Mouse (Mus musculus): ENCODE measurements around the gene Pdxp. TPM values are rescaled to one million over a fixed set of nuclear protein-coding genes. Genes with fewer than 3 reads are reported as not detected.
A peak's percentile ranks its signal among the peaks of the same experiment; 100 is the strongest.

Pdxp gene
- polyA plus RNA-seq, 1 experiment from 2014 or later = 7.4 TPM

DNA sequence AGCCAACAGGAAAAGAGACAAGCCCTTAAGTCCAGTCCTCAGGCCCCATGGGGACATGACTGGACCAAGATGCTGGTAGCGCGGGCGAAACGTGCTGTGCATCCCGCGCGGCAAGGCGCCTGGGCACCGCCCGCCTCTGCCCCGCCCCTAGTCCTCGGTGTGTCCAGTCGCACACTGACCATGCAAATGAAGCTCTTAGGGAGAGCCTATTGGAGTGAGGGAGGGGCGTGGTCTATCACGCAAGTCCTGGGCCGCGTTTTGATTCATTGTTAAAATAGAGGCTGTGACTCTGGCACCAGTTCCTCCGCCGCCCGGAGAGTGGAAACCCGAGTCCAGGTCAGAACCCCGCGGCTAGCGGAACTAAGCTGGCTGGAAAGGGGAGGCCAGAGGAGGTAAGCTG, 33.9 kb downstream of the Pdxp start, which contains the start of gene Triobp:
Gene Triobp (plus strand): TSS at position 68 of the 400 bp plus-strand sequence.
- H3K9ac ChIP-seq = peak within 1 kb of the TSS; percentile 45; the same call in 1 of the 2 replicates
- H3K4me1 ChIP-seq (replicated peaks) = peaks cover 25% of the 10 kb centered on the region
- H3K4me2 ChIP-seq = peak within 1 kb of the TSS; percentile 65
- H3K36me3 ChIP-seq = no peaks in the 10 kb centered on the region
- no peak within 1 kb of the TSS for H3K27ac ChIP-seq
- H3K27me3 ChIP-seq = peaks cover 41% of the 10 kb centered on the region
- H3K9me3 ChIP-seq (replicated peaks) = no peaks in the 10 kb centered on the region
- ATAC-seq (ENCODE audit: low read depth) (peak; percentile 88), DNase-seq (peak; percentile 75)
- under 1% methylated on average over 24 of the region's 24 CpGs for WGBS (ENCODE audit: insufficient replicate concordance)
- H3K4me3 ChIP-seq (replicated peaks) = peak within 1 kb of the TSS; percentile 38

DNA sequence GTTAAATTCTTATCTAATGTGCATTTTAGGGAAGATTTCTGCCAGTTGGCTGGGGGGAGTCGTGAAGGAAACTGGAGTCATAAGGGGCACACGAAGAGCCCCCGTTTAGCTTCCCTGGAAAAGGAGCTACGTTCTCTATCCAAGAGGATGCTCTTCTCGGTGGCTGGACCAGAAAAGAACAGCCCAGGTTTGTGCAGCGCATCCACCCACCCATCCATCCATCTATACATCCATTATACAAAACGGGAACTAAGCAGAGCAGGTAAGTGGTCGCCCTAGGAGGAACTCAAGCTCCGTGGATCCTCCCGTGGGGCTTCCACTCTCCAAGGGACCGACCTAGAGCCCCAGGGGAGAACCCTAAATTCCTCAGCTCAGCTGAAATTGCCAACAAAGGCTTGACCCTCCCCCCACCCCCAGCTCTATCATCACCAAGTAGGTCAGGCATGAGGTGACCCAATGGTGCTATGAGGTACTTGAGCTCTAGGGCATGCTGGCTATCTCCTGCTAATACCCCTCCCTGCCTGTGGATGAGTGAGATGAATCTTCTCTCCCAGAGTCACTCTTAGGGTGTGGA, 34.5 kb downstream of the Pdxp start:
- Histone ChIP-seq H3K4me2 (peak overlapping the region; percentile 65), H3K4me1 (replicated peaks) (peaks cover 20% of the 10 kb centered on the region), H3K27me3 (peaks cover 41% of the 10 kb centered on the region), H3K36me3 (no peaks in the 10 kb centered on the region), H3K27ac (no peak overlapping the region), H3K4me3 (replicated peaks) (peak overlapping the region; percentile 38), H3K9ac (peak overlapping the region; percentile 45; the same call in 1 of the 2 replicates), H3K9me3 (replicated peaks) (no peaks in the 10 kb centered on the region)
- WGBS (ENCODE audit: insufficient replicate concordance) = 11% methylated on average over 11 of the region's 11 CpGs
- no peak for DNase-seq
- no peak for ATAC-seq (ENCODE audit: low read depth)

DNA sequence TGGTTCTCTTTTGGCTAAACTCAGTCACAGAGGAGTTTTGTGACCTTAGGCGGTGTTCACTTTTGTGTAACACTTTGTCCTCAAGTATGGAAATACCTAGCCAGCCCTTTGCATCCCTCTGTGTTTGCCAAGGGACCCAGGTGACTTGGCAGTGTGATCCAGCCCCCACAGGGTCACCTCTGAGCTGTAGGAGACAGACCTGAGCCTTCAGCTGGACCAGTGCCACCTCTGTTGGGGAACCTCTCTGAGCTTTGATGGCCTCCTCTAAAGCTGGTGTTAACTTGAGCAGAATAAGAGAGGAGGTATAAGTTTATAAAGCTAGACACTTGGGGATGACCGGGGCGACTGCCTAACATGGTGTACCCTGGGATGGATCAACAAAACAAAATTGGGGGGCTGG, 35.2 kb downstream of the Pdxp start:
- ATAC-seq (ENCODE audit: low read depth) = no peak
- Histone ChIP-seq H3K9ac (no peak overlapping the region), H3K4me2 (no peak overlapping the region), H3K36me3 (no peaks in the 10 kb centered on the region), H3K4me3 (replicated peaks) (no peak overlapping the region), H3K4me1 (replicated peaks) (peaks cover 20% of the 10 kb centered on the region), H3K27me3 (peaks cover 41% of the 10 kb centered on the region), H3K27ac (no peak overlapping the region), H3K9me3 (replicated peaks) (no peaks in the 10 kb centered on the region)
- WGBS (ENCODE audit: insufficient replicate concordance) = 87% methylated on average over 3 of the region's 3 CpGs
- no peak for DNase-seq

DNA sequence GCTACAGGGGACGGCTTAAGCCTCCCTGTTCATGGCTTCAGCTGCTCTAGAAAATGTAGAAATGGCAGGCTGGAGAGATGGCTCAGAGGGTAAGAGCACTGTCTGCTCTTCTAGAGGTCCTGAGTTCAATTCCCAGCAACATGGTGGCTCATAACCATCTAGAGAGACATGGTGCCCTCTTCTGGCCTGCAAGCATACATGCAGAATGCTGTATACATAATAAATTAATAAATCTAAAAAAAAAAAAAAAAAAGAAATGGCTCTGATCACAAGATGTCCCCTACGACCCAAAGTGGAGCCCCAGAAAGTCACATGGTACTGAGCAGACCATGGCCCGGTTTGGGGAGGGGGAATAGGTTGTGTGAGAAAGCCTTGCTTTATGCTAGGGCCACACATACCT, 41.9 kb downstream of the Pdxp start:
- 44% methylated on average over 3 of the region's 3 CpGs for WGBS (ENCODE audit: insufficient replicate concordance)
- Histone ChIP-seq H3K4me1 (replicated peaks) (no peaks in the 10 kb centered on the region), H3K9ac (no peak overlapping the region), H3K27ac (no peak overlapping the region), H3K9me3 (replicated peaks) (no peaks in the 10 kb centered on the region), H3K27me3 (0 out of 2 replicates have a peak, but pooled peaks cover 3% of the 10 kb centered on the region), H3K4me3 (replicated peaks) (no peak overlapping the region), H3K36me3 (no peaks in the 10 kb centered on the region), H3K4me2 (no peak overlapping the region)
- no peak for ATAC-seq (ENCODE audit: low read depth)
- DNase-seq = no peak

DNA sequence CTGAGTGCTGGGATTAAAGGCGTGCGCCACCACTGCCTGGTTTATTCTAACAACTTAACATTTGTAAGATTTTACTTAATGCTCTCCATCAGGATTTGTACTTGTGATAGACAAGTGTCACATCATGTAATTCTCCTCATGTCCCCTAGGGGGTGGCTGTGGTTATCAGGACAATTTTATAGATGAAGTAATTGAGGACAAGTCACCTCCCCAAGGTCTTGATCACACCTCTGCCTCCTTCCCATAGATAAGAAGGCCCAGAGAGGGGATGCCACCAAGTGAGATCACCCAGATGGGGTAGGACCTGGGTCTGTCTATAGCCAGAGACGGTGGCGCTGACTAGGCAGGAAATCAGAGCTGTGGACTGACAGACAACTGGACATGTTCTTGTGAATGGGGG, 42.6 kb downstream of the Pdxp start:
- no peak for DNase-seq
- H3K9me3 ChIP-seq (replicated peaks) = no peaks in the 10 kb centered on the region
- no peaks in the 10 kb centered on the region for H3K36me3 ChIP-seq
- 0 out of 2 replicates have a peak, but pooled peaks cover 3% of the 10 kb centered on the region for H3K27me3 ChIP-seq
- H3K9ac ChIP-seq = no peak overlapping the region
- ATAC-seq (ENCODE audit: low read depth) = no peak
- H3K4me1 ChIP-seq (replicated peaks) = no peaks in the 10 kb centered on the region
- H3K4me3 ChIP-seq (replicated peaks) = no peak overlapping the region
- no peak overlapping the region for H3K4me2 ChIP-seq
- H3K27ac ChIP-seq = no peak overlapping the region
- 58% methylated on average over 4 of the region's 4 CpGs for WGBS (ENCODE audit: insufficient replicate concordance)

DNA sequence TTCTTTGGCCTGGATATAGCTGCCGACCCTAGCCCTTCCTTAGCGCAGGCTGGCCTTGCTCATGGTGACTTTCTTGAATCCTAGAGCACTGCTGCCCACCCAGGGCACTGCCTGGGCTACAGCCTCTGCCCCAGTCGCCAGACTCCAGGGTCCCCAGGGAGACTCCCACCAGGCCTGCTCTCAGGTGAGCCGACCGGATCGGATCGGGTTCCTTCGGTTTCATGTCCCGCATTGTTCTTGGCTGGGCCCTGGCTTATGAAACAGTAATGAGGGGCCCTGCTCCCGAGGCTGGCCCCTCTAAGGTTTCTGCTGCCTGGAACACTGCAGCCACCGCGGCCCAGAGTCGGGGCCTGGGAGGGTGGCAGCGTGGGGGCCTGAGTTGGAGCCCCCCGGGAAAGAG, 43.3 kb downstream of the Pdxp start:
- H3K36me3 ChIP-seq = no peaks in the 10 kb centered on the region
- H3K4me1 ChIP-seq (replicated peaks) = no peaks in the 10 kb centered on the region
- H3K4me3 ChIP-seq (replicated peaks) = no peak overlapping the region
- H3K9ac ChIP-seq = no peak overlapping the region
- H3K9me3 ChIP-seq (replicated peaks) = no peaks in the 10 kb centered on the region
- ATAC-seq (ENCODE audit: low read depth) (no peak), DNase-seq (no peak)
- 0 out of 2 replicates have a peak, but pooled peaks cover 3% of the 10 kb centered on the region for H3K27me3 ChIP-seq
- H3K27ac ChIP-seq = no peak overlapping the region
- whole genome bisulfite sequencing (ENCODE audit: insufficient replicate concordance) = 49% methylated on average over 15 of the region's 15 CpGs
- H3K4me2 ChIP-seq = no peak overlapping the region

DNA sequence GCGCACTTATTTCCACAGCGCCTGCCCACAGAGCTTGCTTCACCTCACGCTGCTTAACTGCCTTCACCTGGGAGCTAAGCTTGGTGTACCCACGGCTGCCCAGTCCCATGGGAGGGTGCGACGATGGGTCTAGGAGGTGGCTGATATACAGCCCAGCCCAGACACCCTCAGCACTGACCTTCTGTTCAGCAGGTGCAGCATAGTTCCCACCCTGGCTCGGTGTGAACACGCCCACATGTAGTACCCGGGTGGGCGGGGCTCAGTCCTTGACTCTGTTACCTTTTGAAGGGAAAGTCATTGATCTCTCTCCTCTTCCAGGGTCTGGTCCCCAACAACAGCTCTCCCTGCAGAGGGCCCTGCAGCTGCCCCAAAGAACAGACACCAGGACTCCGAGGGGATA, 45.8 kb downstream of the Pdxp start:
- no peak for ATAC-seq (ENCODE audit: low read depth)
- 0 out of 2 replicates have a peak, but pooled peaks cover 3% of the 10 kb centered on the region for H3K27me3 ChIP-seq
- no peaks in the 10 kb centered on the region for H3K4me1 ChIP-seq (replicated peaks)
- no peak overlapping the region for H3K4me2 ChIP-seq
- H3K9ac ChIP-seq = no peak overlapping the region
- WGBS (ENCODE audit: insufficient replicate concordance) = 76% methylated on average over 11 of the region's 11 CpGs
- no peaks in the 10 kb centered on the region for H3K9me3 ChIP-seq (replicated peaks)
- H3K27ac ChIP-seq = no peak overlapping the region
- no peaks in the 10 kb centered on the region for H3K36me3 ChIP-seq
- no peak for DNase-seq
- no peak overlapping the region for H3K4me3 ChIP-seq (replicated peaks)

DNA sequence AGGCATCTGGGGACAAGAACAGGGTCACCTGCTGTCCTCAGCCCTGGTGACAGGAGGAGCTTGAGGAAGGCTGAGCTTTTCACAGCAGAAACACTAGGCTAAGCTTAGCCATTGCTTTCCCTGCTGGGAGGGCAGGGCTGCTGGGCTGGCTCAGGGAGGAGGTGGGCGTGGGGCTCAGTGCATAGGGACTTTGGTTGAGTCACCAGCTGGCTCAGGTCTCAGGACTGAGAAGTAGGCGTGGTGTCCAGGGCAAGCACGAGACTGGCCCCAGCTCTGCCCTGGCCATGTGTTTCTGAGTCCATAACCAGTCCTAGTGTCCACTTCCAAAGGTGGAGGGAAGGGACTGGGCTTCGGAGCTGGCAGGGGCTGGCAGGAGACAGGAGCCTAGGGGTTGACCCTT, 46.4 kb downstream of the Pdxp start:
- Histone ChIP-seq H3K4me1 (replicated peaks) (no peaks in the 10 kb centered on the region), H3K4me2 (no peak overlapping the region), H3K27me3 (0 out of 2 replicates have a peak, but pooled peaks cover 3% of the 10 kb centered on the region), H3K4me3 (replicated peaks) (no peak overlapping the region), H3K27ac (no peak overlapping the region), H3K9ac (no peak overlapping the region), H3K36me3 (no peaks in the 10 kb centered on the region), H3K9me3 (replicated peaks) (no peaks in the 10 kb centered on the region)
- WGBS (ENCODE audit: insufficient replicate concordance) = 50% methylated on average over 4 of the region's 4 CpGs
- DNase-seq (no peak), ATAC-seq (ENCODE audit: low read depth) (no peak)

DNA sequence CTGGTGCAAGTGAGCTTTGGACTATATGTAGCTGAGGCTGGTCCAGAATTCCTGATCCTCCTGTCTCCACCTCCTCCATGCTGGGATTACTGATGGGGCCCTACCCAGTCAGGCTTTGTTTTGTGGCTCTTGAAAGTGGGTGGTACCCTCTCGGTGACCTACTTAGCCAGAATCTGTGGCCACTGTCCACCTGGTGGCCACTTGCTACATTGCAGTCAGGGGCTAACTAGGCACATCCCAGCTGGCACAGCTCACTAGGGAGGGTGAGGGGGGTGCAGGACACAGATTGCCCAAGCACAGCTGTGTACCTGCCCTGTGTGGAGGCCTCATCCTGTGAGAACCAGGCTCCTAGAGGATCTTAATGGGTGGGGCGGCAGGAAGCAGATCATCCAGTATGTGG, 49.2 kb downstream of the Pdxp start:
- DNase-seq = no peak
- no peak overlapping the region for H3K4me2 ChIP-seq
- no peak overlapping the region for H3K9ac ChIP-seq
- peak; percentile 20; the same call in 1 of the 2 replicates for ATAC-seq (ENCODE audit: low read depth)
- WGBS (ENCODE audit: insufficient replicate concordance) = 32% methylated on average over 2 of the region's 2 CpGs
- H3K27me3 ChIP-seq = 0 out of 2 replicates have a peak, but pooled peaks cover 2% of the 10 kb centered on the region
- H3K4me1 ChIP-seq (replicated peaks) = no peaks in the 10 kb centered on the region
- no peak overlapping the region for H3K4me3 ChIP-seq (replicated peaks)
- H3K36me3 ChIP-seq = no peaks in the 10 kb centered on the region
- no peaks in the 10 kb centered on the region for H3K9me3 ChIP-seq (replicated peaks)
- no peak overlapping the region for H3K27ac ChIP-seq

Small RNAs within 50 kb of the gene (microRNA-seq; reads per million reads assigned to microRNA genes)
- not detected for gene Mir6955

Other genes with a start within 250 kb of the Pdxp start
- 0.01 TPM in 1 of 2 replicates, not detected in the other for gene Elfn2, start 195.1 kb upstream of the Pdxp start, polyA plus RNA-seq (2015; fragmentation: Nextera tagmentation; extraction: Ambion mirVana)
- gene Mfng, start 140.4 kb upstream of the Pdxp start, polyA plus RNA-seq (2015; fragmentation: Nextera tagmentation; extraction: Ambion mirVana) = 7.0 and 7.2 TPM in 2 replicates
- gene Card10, start 110.9 kb upstream of the Pdxp start, polyA plus RNA-seq (2015; fragmentation: Nextera tagmentation; extraction: Ambion mirVana) = 1.1 and 1.3 TPM in 2 replicates
- 9.5 and 10.8 TPM in 2 replicates for gene Cdc42ep1, start 71.3 kb upstream of the Pdxp start, polyA plus RNA-seq (2015; fragmentation: Nextera tagmentation; extraction: Ambion mirVana)
- gene Lgals2, start 58.4 kb upstream of the Pdxp start, polyA plus RNA-seq (2015; fragmentation: Nextera tagmentation; extraction: Ambion mirVana) = 10.0 and 13.7 TPM in 2 replicates
- gene Gga1, start 36.7 kb upstream of the Pdxp start, polyA plus RNA-seq (2015; fragmentation: Nextera tagmentation; extraction: Ambion mirVana) = 20.7 and 23.7 TPM in 2 replicates
- gene Gm49510, start 14.3 kb upstream of the Pdxp start, polyA plus RNA-seq (2015; fragmentation: Nextera tagmentation; extraction: Ambion mirVana) = 0.15 and 0.16 TPM in 2 replicates
- gene Sh3bp1, start 14.2 kb upstream of the Pdxp start, polyA plus RNA-seq (2015; fragmentation: Nextera tagmentation; extraction: Ambion mirVana) = 17.7 and 22.2 TPM in 2 replicates
- 683 and 710 TPM in 2 replicates for gene Lgals1, start 12.8 kb downstream of the Pdxp start, polyA plus RNA-seq (2015; fragmentation: Nextera tagmentation; extraction: Ambion mirVana)
- gene Nol12, start 21.0 kb downstream of the Pdxp start, polyA plus RNA-seq (2015; fragmentation: Nextera tagmentation; extraction: Ambion mirVana) = 45.6 and 48.9 TPM in 2 replicates
- gene Triobp, start 33.8 kb downstream of the Pdxp start, polyA plus RNA-seq (2015; fragmentation: Nextera tagmentation; extraction: Ambion mirVana) = 12.9 and 18.8 TPM in 2 replicates
- 85.3 and 101 TPM in 2 replicates for gene H1f0, start 114.5 kb downstream of the Pdxp start, polyA plus RNA-seq (2015; fragmentation: Nextera tagmentation; extraction: Ambion mirVana)
- gene Galr3, start 128.0 kb downstream of the Pdxp start, polyA plus RNA-seq (2015; fragmentation: Nextera tagmentation; extraction: Ambion mirVana) = 0.13 and 0.20 TPM in 2 replicates
- 47.9 and 49.6 TPM in 2 replicates for gene Ankrd54, start 149.0 kb downstream of the Pdxp start, polyA plus RNA-seq (2015; fragmentation: Nextera tagmentation; extraction: Ambion mirVana)
- gene Eif3l, start 161.3 kb downstream of the Pdxp start, polyA plus RNA-seq (2015; fragmentation: Nextera tagmentation; extraction: Ambion mirVana) = 171 and 185 TPM in 2 replicates
- 1.0 and 1.2 TPM in 2 replicates for gene Micall1, start 195.0 kb downstream of the Pdxp start, polyA plus RNA-seq (2015; fragmentation: Nextera tagmentation; extraction: Ambion mirVana)
- gene Polr2f, start 227.1 kb downstream of the Pdxp start, polyA plus RNA-seq (2015; fragmentation: Nextera tagmentation; extraction: Ambion mirVana) = 233 and 235 TPM in 2 replicates
- 0.61 and 0.74 TPM in 2 replicates for gene 1700088E04Rik, start 227.3 kb downstream of the Pdxp start, polyA plus RNA-seq (2015; fragmentation: Nextera tagmentation; extraction: Ambion mirVana)

Data from liver, embryonic 13.5 days (tissue).